Mouse (Mus musculus) stomach, embryonic 14.5 days (tissue): ENCODE results near the gene Gm21586. TPM values are rescaled to one million over a fixed set of nuclear protein-coding genes. Genes with fewer than 3 reads are reported as not detected.
"Not testable (repeated sequence)": the region's sequence is repeated elsewhere in the genome, so short reads cannot be mapped to it uniquely, and the experiment has no call there.

Experiments used
- ATAC-seq: fragments of 200-750 bp; cut with Nextera tagmentation; 2 replicates; pipeline ENCODE4 v1.8.0; 2017; ENCODE audit warnings: low read depth, moderate TSS enrichment; ENCODE audit not compliant: insufficient number of reproducible peaks, insufficient read depth, low FRiP score
- H3K27ac ChIP-seq: fragments of 300-500 bp; sonication (generic); 2 replicates; pipeline ENCODE4 v1.5.1; 2014; ENCODE audit warnings: mild to moderate bottlenecking, low read length, moderate library complexity, mixed read lengths
- H3K27me3 ChIP-seq: fragments of 300-500 bp; sonication (generic); 2 replicates; pipeline ENCODE4 v1.6.1; 2014; ENCODE audit warnings: low read length, control low read depth, mixed read lengths; ENCODE audit not compliant: control insufficient read depth, insufficient read depth
- H3K36me3 ChIP-seq: fragments of 300-500 bp; sonication (generic); 2 replicates; pipeline ENCODE4 v1.6.1; 2014; ENCODE audit warnings: mild to moderate bottlenecking, control low read depth, low read length, moderate library complexity, mixed read lengths; ENCODE audit not compliant: control insufficient read depth, insufficient read depth
- H3K4me1 ChIP-seq: fragments of 300-500 bp; sonication (generic); 2 replicates; pipeline ENCODE4 v1.6.1; 2014; ENCODE audit warnings: low read length, control low read depth, mixed read lengths; ENCODE audit not compliant: control insufficient read depth, insufficient read depth
- H3K4me2 ChIP-seq: fragments of 300-500 bp; sonication (generic); replicated peaks from 2 replicates; pipeline ENCODE4 v1.6.1; 2014; ENCODE audit warnings: low read depth, low read length, control low read depth
- H3K4me3 ChIP-seq: fragments of 300-500 bp; sonication (generic); 2 replicates; pipeline ENCODE4 v1.5.1; 2014; ENCODE audit warnings: low read depth, low read length, control low read depth
- H3K9ac ChIP-seq: fragments of 300-500 bp; sonication (generic); replicated peaks from 2 replicates; pipeline ENCODE4 v1.6.1; 2014; ENCODE audit warnings: low read depth, mild to moderate bottlenecking, control low read depth, low read length, moderate library complexity, mixed read lengths
- H3K9me3 ChIP-seq: fragments of 300-500 bp; sonication (generic); 2 replicates; pipeline ENCODE4 v1.6.1; 2016; ENCODE audit warnings: low read depth, low read length, control low read depth; ENCODE audit not compliant: control insufficient read depth
- WGBS: fragments of 180-500 bp; shearing (Covaris S2); extraction: QIAGEN DNeasy Blood & Tissue Kit; methylation state at CpG from one replicate; pipeline ENCODE4 v1.1.7; 2014; 5-methylcytosine and 5-hydroxymethylcytosine counted together
- polyA plus RNA-seq: library from polyadenylated mRNA; unstranded; fragments of >200 nt; fragmentation: Nextera tagmentation; extraction: Ambion mirVana; gene quantifications from 2 replicates; pipeline ENCODE4 v1.2.1, GENCODE M21; 2014

Gene Gm21586
- polyA plus RNA-seq = not detected in 2 replicates

DNA sequence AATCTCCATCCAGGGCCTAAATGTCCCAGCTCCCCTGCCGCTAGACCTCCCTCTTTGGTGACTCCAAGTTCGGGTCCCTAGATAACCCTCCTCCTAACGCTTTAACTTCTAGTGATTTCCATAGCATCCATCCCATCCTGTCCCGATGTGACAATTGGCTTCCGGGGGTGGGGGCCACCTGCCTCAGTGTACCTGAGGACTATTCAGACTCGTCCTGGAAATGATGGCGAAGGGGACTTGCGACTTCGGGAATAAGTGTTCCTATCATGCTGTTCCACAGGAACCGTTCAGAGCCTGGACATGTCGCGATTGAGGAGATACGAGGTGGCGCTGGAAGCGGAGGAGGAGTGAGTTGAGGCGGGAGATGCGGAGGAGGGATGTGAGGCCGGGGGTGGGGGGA, at the start of gene Gm21586:
TSS of gene Gm21586 (plus strand) at position 301 of the 400 bp plus-strand sequence.
- WGBS = no CpG with 5 or more reads among the region's 18 CpGs
- not testable (repeated sequence) for H3K4me2 ChIP-seq, H3K4me3 ChIP-seq, ATAC-seq, H3K27ac ChIP-seq, H3K36me3 ChIP-seq, H3K9ac ChIP-seq, H3K27me3 ChIP-seq, H3K4me1 ChIP-seq, H3K9me3 ChIP-seq

- not testable (repeated sequence) for ATAC-seq, H3K36me3 ChIP-seq, H3K27me3 ChIP-seq, H3K9me3 ChIP-seq, H3K4me1 ChIP-seq, H3K4me3 ChIP-seq, H3K27ac ChIP-seq, H3K9ac ChIP-seq, H3K4me2 ChIP-seq
- WGBS = no CpG with 5 or more reads among the region's 5 CpGs
Measured at GRCm38 (mm10) chr4:42466452-42466851, 27.3 kb downstream of the Gm21586 start, which contains the start of gene Gm2163. Gene Gm2163, plus strand, starts transcription at chr4:42466752.

Other genes with a start within 250 kb of the Gm21586 start
- not detected in 2 replicates for gene Gm10600, start 198.7 kb upstream of the Gm21586 start, polyA plus RNA-seq
- 0.75 TPM in 1 of 2 replicates, not detected in the other for gene Ccl21b, start 183.6 kb upstream of the Gm21586 start, polyA plus RNA-seq
- gene Gm21953, start 145.1 kb upstream of the Gm21586 start, polyA plus RNA-seq = not detected in 2 replicates
- 0.18 TPM in 1 of 2 replicates, not detected in the other for gene Fam205a3, start 121.0 kb upstream of the Gm21586 start, polyA plus RNA-seq
- 0.13 TPM in 1 of 2 replicates, not detected in the other for gene Gm2163, start 27.4 kb downstream of the Gm21586 start, polyA plus RNA-seq
- gene Fam205a2, start 88.8 kb downstream of the Gm21586 start, polyA plus RNA-seq = 0.18 TPM in 1 of 2 replicates, not detected in the other
- gene Gm10591, start 172.8 kb downstream of the Gm21586 start, polyA plus RNA-seq = 0.75 TPM in 1 of 2 replicates, not detected in the other
- not detected in 2 replicates for gene Gm2564, start 190.3 kb downstream of the Gm21586 start, polyA plus RNA-seq
- not detected in 2 replicates for gene Ccl27b, start 215.9 kb downstream of the Gm21586 start, polyA plus RNA-seq
- gene Il11ra2, start 222.5 kb downstream of the Gm21586 start, polyA plus RNA-seq = not detected in 2 replicates